Mouse (Mus musculus) limb, embryonic 12.5 days (tissue): ENCODE results near the gene Tmem144. TPM values are rescaled to one million over a fixed set of nuclear protein-coding genes. Genes with fewer than 3 reads are reported as not detected.

ENCODE experiments used
- ATAC-seq: fragments of 200-750 bp; cut with Nextera tagmentation; 2 replicates; pipeline ENCODE4 v1.8.0; 2017; ENCODE audit warnings: low read depth, moderate TSS enrichment; ENCODE audit not compliant: insufficient number of reproducible peaks, insufficient read depth, low FRiP score, low TSS enrichment
- H3K27ac ChIP-seq: fragments of 300-500 bp; sonication (generic); 2 replicates; pipeline ENCODE4 v1.5.1; 2016; ENCODE audit warnings: mild to moderate bottlenecking, moderate library complexity
- H3K27me3 ChIP-seq: fragments of 300-500 bp; sonication (generic); 2 replicates; pipeline ENCODE4 v1.6.1; 2016; ENCODE audit warnings: mild to moderate bottlenecking, moderate library complexity
- H3K36me3 ChIP-seq: fragments of 300-500 bp; sonication (generic); 2 replicates; pipeline ENCODE4 v1.6.1; 2016; ENCODE audit warnings: mild to moderate bottlenecking, moderate library complexity
- H3K4me1 ChIP-seq: fragments of 300-500 bp; sonication (generic); replicated peaks from 2 replicates; pipeline ENCODE4 v1.6.1; 2016
- H3K4me2 ChIP-seq: fragments of 300-500 bp; sonication (generic); 2 replicates; pipeline ENCODE4 v1.6.1; 2016; ENCODE audit warnings: mild to moderate bottlenecking, moderate library complexity
- H3K4me3 ChIP-seq: fragments of 300-500 bp; sonication (generic); replicated peaks from 2 replicates; pipeline ENCODE4 v1.5.1; 2016; ENCODE audit warnings: mild to moderate bottlenecking
- H3K9ac ChIP-seq: fragments of 300-500 bp; sonication (generic); replicated peaks from 2 replicates; pipeline ENCODE4 v1.6.1; 2016; ENCODE audit warnings: mild to moderate bottlenecking, moderate library complexity
- H3K9me3 ChIP-seq: fragments of 300-500 bp; sonication (generic); 2 replicates; pipeline ENCODE4 v1.6.1; 2016; ENCODE audit warnings: mild to moderate bottlenecking, moderate library complexity
- WGBS: fragments of 180-500 bp; shearing (Covaris S2); methylation state at CpG from one replicate; pipeline ENCODE4 v1.1.7; 2016; 5-methylcytosine and 5-hydroxymethylcytosine counted together
- polyA plus RNA-seq: library from polyadenylated mRNA; unstranded; fragments of >200 nt; fragmentation: Nextera tagmentation; extraction: Ambion mirVana; gene quantifications from 2 replicates; pipeline ENCODE4 v1.2.1, GENCODE M21; 2016

The Tmem144 gene
- polyA plus RNA-seq, 1 experiment from 2014 or later: 3.0 TPM

DNA sequence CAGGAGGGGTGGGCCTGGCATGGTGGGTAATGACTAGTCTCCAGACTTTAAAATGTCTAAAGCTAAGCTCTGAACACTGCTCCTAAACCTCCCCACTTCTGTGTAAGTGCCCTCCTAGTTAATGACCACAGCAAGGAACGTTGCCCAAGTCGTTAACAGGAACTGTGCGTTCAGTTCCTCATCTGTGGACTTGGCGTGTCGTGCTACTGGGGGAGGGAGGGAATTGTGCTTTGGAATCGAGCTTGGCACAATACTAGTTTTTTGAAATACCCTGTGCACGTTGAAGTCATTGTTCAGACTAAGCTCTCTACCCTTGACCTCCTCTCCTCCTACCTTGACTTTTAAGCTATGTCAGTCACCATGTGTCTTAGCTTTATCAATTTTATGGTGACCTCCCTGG is 12.3 kb upstream of the Tmem144 start:
- H3K4me2 ChIP-seq: no peak overlapping the region
- no peaks in the 10 kb centered on the region for H3K4me1 ChIP-seq
- H3K36me3 ChIP-seq: no peaks in the 10 kb centered on the region
- H3K27ac ChIP-seq: no peak overlapping the region
- no peak overlapping the region for H3K9ac ChIP-seq
- no peak for ATAC-seq
- 42% methylated on average over 7 of the region's 7 CpGs for WGBS
- no peaks in the 10 kb centered on the region for H3K27me3 ChIP-seq
- H3K4me3 ChIP-seq: no peak overlapping the region
- H3K9me3 ChIP-seq: no peaks in the 10 kb centered on the region

DNA sequence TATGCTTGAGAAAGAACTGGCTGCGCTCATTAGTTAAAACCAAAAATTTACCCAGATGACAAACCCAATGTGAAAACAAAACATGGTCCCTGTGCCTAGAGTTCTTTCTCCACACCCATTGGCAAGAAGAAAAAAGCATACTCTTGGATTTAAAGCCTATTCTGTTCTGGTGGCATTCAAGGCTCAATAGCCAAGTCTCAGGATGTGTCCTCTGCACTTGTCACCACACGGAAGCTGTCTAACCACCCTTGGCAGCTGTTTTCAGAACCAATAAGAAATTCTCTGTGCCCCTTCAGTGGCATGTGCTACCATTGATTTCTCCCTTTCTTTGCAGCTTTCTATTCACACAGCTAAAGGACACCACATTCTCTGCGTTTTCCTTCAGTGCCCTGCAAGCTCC is 5.6 kb upstream of the Tmem144 start:
- Histone ChIP-seq H3K27me3 (no peaks in the 10 kb centered on the region), H3K9me3 (no peaks in the 10 kb centered on the region), H3K27ac (no peak overlapping the region), H3K9ac (no peak overlapping the region), H3K4me2 (no peak overlapping the region), H3K4me3 (no peak overlapping the region), H3K36me3 (no peaks in the 10 kb centered on the region), H3K4me1 (no peaks in the 10 kb centered on the region)
- 79% methylated on average over 3 of the region's 3 CpGs for WGBS
- no peak for ATAC-seq

DNA sequence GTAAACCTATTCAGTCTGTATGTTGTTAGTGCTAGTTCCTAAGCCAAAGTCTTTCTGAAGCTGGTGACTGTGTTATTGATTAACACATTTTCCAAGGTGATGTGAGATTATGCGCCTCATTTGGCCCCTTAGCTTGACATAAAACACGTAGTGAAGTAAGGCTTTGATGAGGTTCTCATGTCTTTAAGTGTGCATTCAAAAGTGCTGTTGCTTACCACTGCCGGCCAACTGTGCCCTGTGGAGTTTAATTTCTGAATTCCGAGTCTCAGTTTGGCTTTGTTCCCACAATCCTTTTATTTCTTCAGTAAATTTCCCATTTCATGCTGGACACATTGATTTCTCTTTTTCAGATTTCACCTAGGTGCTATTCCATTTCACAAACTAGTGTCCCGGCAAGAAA is 5.2 kb upstream of the Tmem144 start:
- Histone ChIP-seq H3K4me1 (no peaks in the 10 kb centered on the region), H3K27ac (no peak overlapping the region), H3K36me3 (no peaks in the 10 kb centered on the region), H3K4me2 (no peak overlapping the region), H3K4me3 (no peak overlapping the region), H3K27me3 (no peaks in the 10 kb centered on the region), H3K9ac (no peak overlapping the region), H3K9me3 (no peaks in the 10 kb centered on the region)
- ATAC-seq: no peak
- 54% methylated on average over 5 of the region's 5 CpGs for WGBS

DNA sequence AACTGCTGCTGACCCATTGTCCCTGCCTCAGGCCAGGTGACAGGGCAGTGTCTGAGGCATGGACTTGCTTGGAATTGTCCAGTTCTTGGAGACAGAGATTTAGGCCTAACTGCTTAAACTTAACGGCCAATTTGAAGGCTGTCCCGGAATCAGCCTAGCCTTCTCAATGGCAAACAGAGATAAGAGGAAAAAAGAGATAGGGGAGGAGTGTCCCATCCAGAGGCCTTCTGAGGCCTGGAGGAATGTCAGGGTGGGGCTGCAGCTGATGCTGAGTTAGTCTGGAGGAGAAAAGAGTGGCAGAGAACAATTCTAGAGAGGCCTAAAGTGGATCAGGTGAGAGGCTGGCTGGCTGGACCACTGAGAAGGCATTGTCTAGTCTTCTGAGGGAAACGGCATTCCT is 465 bp downstream of the Tmem144 start:
- H3K4me2 ChIP-seq: no peak overlapping the region
- H3K4me3 ChIP-seq: no peak overlapping the region
- no peaks in the 10 kb centered on the region for H3K27me3 ChIP-seq
- H3K9me3 ChIP-seq: no peaks in the 10 kb centered on the region
- ATAC-seq: no peak
- no peaks in the 10 kb centered on the region for H3K4me1 ChIP-seq
- H3K36me3 ChIP-seq: no peaks in the 10 kb centered on the region
- no peak overlapping the region for H3K9ac ChIP-seq
- 73% methylated on average over 3 of the region's 3 CpGs for WGBS
- H3K27ac ChIP-seq: no peak overlapping the region

DNA sequence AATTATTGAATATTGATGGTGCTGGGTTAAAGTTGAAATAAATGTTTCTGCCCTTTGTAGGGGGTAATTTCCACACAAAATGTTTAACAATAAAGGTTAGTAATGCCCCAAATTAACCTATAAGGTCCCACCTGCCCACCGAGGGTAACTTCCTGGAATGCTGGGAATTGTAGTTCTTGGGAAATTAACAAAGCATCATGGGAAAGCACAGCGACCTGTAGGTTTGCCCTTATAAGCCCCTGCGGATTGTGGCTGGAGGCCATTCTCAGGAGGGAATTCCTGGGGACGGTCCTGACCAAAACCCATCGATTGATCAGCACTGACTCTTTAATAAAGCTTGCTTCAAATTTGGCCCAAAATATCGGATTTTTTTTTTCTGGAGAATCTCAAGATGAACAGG is 1.9 kb downstream of the Tmem144 start:
- Histone ChIP-seq H3K9ac (no peak overlapping the region), H3K36me3 (no peaks in the 10 kb centered on the region), H3K4me3 (no peak overlapping the region), H3K9me3 (no peaks in the 10 kb centered on the region), H3K4me1 (no peaks in the 10 kb centered on the region), H3K27ac (no peak overlapping the region), H3K4me2 (no peak overlapping the region), H3K27me3 (no peaks in the 10 kb centered on the region)
- 42% methylated on average over 6 of the region's 6 CpGs for WGBS
- no peak for ATAC-seq

DNA sequence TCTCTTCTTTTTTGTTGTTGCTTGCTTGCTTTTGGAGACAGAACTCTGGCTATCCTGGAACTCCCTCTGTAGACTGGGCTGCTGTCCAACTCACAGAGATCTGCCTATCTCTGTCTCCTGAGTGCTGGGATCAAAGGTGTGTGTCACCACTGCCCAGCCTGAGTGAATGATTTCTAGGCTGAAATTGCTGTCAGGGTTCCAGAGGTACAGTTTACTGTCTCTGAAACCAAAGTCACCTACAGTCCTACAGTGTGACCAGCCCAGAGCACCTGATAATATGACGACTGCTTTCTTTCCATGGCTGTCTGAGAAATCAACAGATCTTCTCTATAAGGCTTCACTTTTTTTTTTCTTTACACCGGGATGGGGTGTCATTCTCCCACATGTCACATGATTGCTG is 3.0 kb downstream of the Tmem144 start:
- H3K4me1 ChIP-seq: no peaks in the 10 kb centered on the region
- no peak overlapping the region for H3K9ac ChIP-seq
- no peak overlapping the region for H3K4me2 ChIP-seq
- no peaks in the 10 kb centered on the region for H3K36me3 ChIP-seq
- no peak overlapping the region for H3K27ac ChIP-seq
- ATAC-seq: no peak
- H3K27me3 ChIP-seq: no peaks in the 10 kb centered on the region
- H3K4me3 ChIP-seq: no peak overlapping the region
- 79% methylated on average over 2 of the region's 2 CpGs for WGBS
- H3K9me3 ChIP-seq: no peaks in the 10 kb centered on the region

DNA sequence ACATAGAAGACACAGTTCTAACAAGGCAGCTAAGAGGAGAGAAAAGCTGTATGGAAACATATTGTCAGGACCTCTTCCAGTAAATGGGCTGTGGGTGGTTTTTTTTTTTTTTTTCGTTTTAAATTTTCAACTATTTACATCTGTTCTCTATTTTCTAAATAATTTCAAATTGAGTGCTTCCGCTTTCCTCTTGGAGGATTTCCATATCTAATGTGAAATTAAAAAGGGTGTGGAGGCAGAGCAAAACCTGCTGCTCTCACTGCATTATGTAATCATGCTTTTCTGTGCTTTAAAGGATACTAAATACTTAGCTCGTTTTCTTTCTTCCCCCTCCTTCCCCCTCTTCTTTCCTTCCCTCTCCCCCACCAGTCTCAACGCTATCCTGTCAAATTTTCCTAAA is 3.7 kb downstream of the Tmem144 start:
- WGBS: 43% methylated on average over 4 of the region's 4 CpGs
- H3K9me3 ChIP-seq: no peaks in the 10 kb centered on the region
- H3K36me3 ChIP-seq: no peaks in the 10 kb centered on the region
- ATAC-seq: no peak
- no peak overlapping the region for H3K27ac ChIP-seq
- H3K4me3 ChIP-seq: no peak overlapping the region
- H3K4me1 ChIP-seq: no peaks in the 10 kb centered on the region
- no peaks in the 10 kb centered on the region for H3K27me3 ChIP-seq
- H3K9ac ChIP-seq: no peak overlapping the region
- no peak overlapping the region for H3K4me2 ChIP-seq

DNA sequence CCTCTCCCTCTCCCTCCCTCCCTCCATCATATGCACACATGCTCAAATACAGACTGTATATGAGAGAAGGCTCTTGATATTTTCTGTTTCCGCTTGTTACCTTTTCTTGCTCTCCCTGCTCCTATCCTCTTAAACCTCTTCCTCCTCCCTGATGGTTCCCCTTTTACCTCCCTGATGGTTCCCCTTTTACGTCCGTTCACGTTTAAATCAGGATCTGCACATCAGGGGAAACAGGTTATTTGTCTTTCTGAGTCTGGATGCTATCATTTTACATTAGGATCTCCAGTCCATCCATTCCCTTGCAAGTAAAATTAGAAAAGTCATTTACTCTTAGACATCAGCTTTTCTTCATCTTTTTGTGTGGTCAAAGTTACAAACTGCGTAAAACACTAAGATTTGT is 5.9 kb downstream of the Tmem144 start:
- Histone ChIP-seq H3K36me3 (no peaks in the 10 kb centered on the region), H3K4me2 (no peak overlapping the region), H3K27me3 (no peaks in the 10 kb centered on the region), H3K4me3 (no peak overlapping the region), H3K27ac (no peak overlapping the region), H3K4me1 (0 out of 2 replicates have a peak, but pooled peaks cover 2% of the 10 kb centered on the region), H3K9me3 (no peaks in the 10 kb centered on the region), H3K9ac (no peak overlapping the region)
- no peak for ATAC-seq
- 76% methylated on average over 5 of the region's 5 CpGs for WGBS

DNA sequence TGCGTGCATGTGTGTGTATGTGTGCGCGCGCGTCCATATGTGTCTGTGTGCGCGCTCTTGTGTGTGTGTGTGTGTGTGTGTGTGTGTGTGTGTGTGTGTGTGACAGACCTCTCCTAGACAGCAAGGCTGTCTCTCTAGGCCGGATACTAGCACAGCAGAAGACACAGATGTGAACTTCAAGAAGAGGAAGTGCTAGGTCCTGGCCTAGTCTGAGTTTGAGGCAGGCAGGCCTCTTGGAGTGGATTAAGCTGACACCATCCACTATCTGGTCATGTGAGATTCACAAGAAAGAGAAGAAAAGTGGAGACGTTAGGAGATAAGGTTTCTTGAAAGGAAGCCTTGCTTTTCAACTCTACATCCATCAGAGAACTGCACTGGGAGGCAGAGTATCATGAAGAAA is 8.6 kb downstream of the Tmem144 start:
- no peaks in the 10 kb centered on the region for H3K27me3 ChIP-seq
- H3K4me1 ChIP-seq: 0 out of 2 replicates have a peak, but pooled peaks cover 3% of the 10 kb centered on the region
- H3K4me3 ChIP-seq: no peak overlapping the region
- 91% methylated on average over 8 of the region's 9 CpGs for WGBS
- H3K9me3 ChIP-seq: no peaks in the 10 kb centered on the region
- no peak overlapping the region for H3K4me2 ChIP-seq
- no peak overlapping the region for H3K9ac ChIP-seq
- no peak for ATAC-seq
- H3K27ac ChIP-seq: no peak overlapping the region
- no peaks in the 10 kb centered on the region for H3K36me3 ChIP-seq

DNA sequence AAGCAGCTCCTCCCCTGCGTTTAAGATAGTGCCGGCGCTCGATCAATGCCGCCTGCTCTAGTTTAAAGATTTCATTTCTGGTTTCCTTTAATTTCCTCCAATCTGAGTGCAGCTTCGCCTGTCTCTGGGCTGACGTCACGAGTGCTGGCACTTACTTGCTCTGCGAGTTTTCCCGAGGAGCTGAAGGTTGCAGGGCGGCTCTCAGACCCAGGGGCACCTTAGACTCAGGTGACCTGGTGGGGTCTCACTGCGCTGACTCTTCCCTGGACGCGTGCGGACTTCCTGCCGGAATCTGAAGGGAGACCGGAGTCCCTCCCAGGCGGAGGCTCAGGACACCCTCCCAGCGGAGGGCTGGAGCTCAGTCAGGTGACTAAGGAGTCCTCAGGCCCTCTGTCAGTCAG is 10.0 kb downstream of the Tmem144 start:
- Histone ChIP-seq H3K4me2 (peak overlapping the region; percentile 54), H3K9me3 (no peaks in the 10 kb centered on the region), H3K4me3 (peak overlapping the region; percentile 49), H3K36me3 (no peaks in the 10 kb centered on the region), H3K9ac (peak overlapping the region; percentile 63), H3K27ac (peak overlapping the region; percentile 47; the same call in 1 of the 2 replicates), H3K4me1 (0 out of 2 replicates have a peak, but pooled peaks cover 3% of the 10 kb centered on the region), H3K27me3 (no peaks in the 10 kb centered on the region)
- ATAC-seq: peak; percentile 86
- under 1% methylated on average over 19 of the region's 19 CpGs for WGBS

DNA sequence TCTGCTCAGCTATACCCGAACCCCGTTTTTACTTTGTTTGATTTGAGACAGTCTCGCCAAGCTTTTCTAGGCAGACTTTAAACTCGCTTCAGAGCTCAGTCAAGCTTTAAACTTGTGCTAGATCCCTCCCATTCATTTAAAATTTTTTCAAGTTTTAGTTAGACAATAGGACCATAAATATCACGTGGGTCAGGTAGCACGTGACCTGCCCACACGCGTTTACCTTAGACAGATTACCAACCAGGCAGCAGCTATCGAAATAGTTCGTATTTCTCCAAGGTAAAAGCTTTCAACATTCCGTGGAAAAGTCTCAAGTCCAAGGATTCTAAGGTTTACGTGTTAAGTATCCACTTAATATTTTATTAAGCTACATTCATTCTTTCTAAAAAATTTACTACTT is 10.4 kb downstream of the Tmem144 start:
- H3K36me3 ChIP-seq: no peaks in the 10 kb centered on the region
- WGBS: 9% methylated on average over 12 of the region's 12 CpGs
- H3K4me2 ChIP-seq: peak overlapping the region; percentile 54
- peak overlapping the region; percentile 17; the same call in 1 of the 2 replicates for H3K27ac ChIP-seq
- H3K27me3 ChIP-seq: no peaks in the 10 kb centered on the region
- H3K4me3 ChIP-seq: peak overlapping the region; percentile 49
- peak; percentile 58; the same call in 1 of the 2 replicates for ATAC-seq
- no peaks in the 10 kb centered on the region for H3K9me3 ChIP-seq
- peak overlapping the region; percentile 63; the same call in 1 of the 2 replicates for H3K9ac ChIP-seq
- H3K4me1 ChIP-seq: 0 out of 2 replicates have a peak, but pooled peaks cover 3% of the 10 kb centered on the region

DNA sequence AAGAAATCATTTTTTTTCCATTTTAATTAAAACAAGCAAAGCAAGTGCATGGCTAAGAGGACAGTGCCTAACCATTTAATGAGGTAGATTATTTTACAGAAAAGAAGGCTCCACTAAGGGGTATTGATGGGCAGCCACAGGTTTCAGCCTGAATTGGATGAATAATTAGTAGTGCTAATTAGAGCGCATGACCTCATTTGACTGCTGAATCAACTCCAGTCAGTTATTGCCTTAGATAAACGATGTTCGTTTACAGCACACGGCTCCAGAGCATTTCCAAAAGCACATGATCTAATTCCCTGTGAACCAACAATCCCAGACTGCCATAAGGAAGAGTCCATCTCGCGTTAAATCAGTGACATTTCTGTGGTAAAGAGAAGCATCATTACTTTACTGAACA is 11.1 kb downstream of the Tmem144 start:
- H3K4me3 ChIP-seq: peak overlapping the region; percentile 49; the same call in 1 of the 2 replicates
- H3K27me3 ChIP-seq: no peaks in the 10 kb centered on the region
- H3K9me3 ChIP-seq: no peaks in the 10 kb centered on the region
- H3K9ac ChIP-seq: no peak overlapping the region
- H3K36me3 ChIP-seq: no peaks in the 10 kb centered on the region
- H3K27ac ChIP-seq: no peak overlapping the region
- H3K4me2 ChIP-seq: peak overlapping the region; percentile 54
- 0 out of 2 replicates have a peak, but pooled peaks cover 3% of the 10 kb centered on the region for H3K4me1 ChIP-seq
- ATAC-seq: no peak
- 71% methylated on average over 6 of the region's 6 CpGs for WGBS
